Mouse (Mus musculus): ENCODE results near the gene Fermt1.

GRCm38 (mm10) chr2:132856333-132856732 lies 89.4 kb downstream of the Fermt1 start:
- TF ChIP-seq CTCF (IDR thresholded peaks at IDR 0.05; ENCODE audit: insufficient read depth, low read depth, low read length): no peak
- no peak for TF ChIP-seq POLR2A (IDR thresholded peaks at IDR 0.05; ENCODE audit: insufficient read depth, low read depth, low read length)
